Mouse (Mus musculus) ZHBTc4 (cell line): Measurements from ENCODE around the gene Ercc6.

ENCODE experiments used
- DNase-seq: peaks from one replicate; pipeline ENCODE4 v3.0.0-alpha.2; 2011; ENCODE audit warnings: low read depth, low spot score

The Ercc6 gene

DNA sequence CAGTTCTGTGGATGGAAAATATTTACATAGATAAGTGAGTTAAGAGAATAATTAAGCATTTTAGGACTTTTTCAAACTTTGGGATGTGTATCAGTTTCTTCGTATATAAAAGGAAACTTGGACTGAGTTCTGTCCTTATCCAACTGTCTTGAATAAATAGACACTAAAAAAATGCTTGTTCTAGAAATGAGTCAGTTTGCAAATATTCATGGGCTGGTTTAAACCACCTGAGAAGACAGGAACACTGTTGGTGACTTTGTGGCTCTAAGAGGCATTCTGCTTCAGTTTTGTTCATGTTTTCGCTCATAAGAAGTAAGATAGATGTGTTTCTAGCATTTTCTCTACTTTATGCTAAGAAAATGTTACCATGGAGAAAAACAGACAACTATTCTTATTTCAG, 5.2 kb downstream of the Ercc6 start:
- DNase-seq = no peak

DNA sequence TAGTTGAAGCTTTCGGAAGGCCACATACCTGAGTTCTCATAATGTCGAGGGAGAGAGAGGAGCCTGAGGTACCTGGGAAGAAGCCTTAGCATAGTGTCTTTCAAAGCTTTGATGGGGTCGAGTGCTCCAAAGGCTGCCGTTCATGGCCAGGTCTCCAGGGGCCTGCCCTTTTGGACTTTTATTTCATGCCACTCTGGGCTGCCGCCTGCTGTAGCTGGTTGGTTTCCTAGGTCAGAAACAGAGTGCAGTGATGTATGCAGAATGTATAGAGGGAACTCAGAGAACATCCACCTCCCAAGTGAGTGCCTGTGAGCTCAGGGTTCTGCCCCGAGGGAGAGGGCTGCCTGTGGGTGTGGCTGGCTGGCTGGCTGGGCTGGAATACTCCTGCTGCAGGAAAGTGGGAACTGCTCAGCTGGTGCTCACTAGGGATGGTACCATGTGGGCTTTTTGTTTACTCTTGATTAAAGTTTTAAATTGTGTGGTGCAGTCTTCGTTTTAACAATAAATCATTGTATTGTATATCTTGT, 7.1 kb downstream of the Ercc6 start:
- DNase-seq = peak; percentile 35

DNA sequence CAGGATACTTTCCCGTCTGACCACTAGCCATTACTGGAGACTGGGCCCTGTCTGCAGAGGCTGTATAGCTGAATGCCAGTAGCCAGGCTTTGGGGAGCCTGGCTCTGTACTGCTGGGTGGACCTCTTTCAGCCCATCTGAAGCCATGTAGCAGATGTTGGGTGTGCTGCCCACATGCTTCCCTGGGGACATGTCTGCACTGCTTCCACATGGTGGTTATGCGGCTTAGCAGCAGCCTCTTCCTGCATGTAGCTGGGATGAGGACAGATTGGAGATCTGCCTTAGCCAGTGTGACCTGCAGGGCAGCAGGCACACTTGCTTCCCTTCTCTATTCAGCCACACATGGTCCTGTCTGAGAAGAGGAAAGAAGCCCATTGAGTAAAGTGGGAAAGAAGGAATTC, 9.0 kb downstream of the Ercc6 start:
- DNase-seq = no peak

DNA sequence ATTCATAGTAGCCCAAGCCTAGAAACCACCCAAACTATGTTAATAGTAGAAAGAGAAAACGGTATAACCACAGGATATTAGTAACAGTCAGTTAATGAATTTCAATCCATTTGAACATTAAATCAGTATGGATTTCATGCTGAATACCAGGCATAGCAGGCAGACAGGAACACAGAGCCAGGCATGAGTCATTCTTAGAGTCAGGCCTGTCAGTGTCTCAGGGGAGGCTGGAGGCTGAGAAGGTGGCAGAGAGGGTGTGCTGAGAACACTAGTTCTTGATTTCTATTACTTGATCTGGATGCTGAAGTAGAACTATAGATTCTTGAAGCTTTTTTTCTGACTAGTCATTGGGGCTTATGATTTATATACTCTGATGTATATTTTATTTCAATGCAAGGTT, 10.8 kb downstream of the Ercc6 start:
- DNase-seq = no peak

DNA sequence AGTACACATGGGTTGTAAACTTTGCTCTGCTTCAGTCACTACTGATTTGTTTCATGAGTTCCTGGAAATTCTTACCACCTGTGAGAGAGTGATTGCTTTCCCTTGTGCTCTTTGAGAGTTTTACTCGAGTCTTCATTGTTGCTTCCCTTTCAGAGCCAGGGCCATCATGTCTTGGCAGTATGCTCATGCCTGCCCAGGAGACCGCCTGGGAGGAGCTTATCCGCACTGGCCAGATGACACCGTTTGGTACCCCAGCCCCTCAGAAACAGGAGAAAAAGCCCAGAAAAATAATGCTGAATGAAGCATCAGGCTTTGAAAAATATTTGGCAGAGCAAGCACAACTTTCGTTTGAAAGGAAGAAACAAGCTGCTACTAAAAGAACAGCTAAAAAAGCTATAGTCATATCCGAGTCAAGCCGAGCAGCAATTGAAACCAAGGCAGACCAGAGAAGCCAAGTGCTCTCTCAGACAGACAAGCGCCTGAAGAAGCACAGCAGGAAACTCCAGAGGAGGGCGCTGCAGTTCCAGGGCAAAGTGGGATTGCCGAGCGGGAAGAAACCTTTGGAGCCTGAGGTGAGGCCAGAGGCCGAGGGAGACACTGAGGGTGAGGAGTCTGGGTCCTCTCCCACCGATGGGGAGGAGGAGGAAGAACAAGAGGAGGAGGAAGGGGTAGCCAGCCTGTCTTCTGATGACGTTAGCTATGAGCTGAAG, 12.8 kb downstream of the Ercc6 start:
- peak; percentile 36 for DNase-seq

DNA sequence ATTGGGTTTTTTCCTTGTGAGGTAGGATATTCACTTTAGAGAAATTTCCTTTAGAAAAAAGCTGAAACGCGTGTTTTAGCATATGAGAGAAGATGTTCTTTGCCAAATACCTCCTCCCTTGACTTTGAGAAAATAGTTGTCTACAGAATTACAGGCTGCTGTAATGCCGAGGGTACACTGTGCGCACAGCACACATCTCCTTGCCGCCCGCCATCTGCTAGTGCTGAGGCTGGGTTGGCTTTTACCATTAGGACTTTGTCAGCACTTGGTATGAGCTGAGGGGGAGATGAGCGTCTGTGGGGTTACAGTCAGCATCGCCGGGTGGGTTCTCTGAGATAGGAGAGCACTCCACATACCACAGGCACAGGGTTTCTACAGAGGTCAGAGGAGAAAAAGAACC, 13.9 kb downstream of the Ercc6 start:
- DNase-seq = no peak

DNA sequence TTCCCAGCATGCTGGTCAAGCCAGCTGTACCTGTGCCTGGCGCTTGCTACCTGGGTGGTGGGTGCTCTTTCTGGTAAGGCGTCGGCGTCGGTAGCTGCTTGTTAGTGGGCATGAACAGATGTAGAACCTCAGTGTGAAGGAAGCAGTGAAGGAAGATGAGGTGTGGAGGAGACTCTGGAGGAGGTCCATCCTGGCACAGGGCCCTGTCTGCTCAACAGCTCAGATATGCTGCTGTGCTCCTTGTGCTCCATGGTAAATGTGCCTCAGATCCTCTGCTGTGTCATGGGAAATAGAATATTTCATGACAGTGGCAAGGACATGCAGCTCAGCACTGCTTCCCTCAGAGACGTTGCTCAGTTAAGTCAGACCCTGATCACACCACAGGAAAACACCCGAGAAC, 15.7 kb downstream of the Ercc6 start:
- no peak for DNase-seq

DNA sequence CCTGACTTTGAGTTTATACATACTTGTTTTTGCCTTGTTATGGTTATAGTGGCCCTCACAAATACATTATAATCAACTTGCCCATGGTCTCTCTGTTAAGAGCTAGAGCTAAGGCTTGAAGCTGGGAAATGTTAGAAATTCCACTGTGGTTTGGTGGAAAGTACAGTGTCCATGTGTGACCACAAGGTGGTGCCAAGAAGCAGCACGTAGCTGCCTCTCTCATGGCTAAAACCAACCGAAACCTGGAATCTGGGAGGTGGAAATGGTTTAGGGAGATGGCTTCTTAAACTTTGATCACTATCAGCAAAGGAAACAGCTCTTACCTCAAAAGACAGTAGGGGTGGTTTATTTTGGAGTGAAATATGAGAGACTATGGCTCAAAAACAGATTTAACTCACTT, 17.6 kb downstream of the Ercc6 start:
- DNase-seq = peak; percentile 73

DNA sequence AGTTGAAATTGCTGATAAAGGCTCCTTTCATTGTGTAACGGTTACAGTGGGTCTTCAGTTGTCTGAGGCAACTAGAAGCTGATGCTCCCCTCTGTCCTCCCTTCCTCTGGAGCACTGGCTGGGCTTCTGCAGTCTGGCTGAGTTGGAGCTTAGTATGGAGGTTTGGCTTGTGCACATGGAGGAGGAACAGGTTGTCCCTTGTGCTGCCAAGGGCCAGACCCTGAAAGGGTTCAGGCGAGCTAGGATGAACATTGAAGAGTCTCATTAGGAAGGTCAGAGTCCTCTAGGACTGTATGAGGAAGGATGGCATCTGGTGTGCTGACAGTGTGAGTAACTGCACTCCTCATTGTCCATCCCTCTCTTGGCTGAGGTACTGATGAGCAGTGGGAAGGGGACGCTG, 18.1 kb downstream of the Ercc6 start:
- no peak for DNase-seq

DNA sequence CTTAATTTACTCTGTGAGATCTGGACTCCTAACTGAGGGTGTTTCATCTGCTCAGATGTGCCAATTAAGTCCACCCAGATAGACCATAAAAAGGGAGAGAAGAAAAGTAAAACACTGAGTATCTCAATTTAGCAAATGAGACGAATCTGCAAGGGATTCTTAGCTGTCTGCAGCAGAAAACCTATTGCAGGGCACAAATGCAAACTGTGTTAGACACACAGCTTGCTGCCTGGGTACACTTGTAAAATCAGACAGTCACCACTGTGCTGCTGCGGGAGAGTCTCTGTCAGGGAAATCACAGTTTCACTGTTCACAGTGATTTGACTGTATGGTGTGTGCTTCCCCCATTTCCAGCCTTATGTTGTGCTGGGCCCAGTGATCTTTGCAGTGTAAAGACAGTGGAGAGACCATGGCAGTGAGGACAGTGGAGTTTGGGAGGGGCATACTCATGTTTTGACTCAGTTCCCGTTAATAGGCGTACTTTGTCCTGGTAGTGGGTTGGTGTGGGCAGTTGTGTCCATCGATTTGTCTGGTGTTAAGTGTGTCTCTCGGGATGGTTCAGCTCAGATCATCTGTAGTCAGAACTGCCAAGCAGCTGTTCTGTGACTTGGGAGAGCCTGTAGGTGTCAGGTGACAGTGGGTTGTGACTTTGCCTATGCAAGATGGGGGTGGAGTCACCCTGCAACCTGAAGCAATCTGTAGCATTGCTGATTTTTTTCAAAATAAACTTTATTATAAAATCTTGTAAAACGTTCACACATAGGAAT, 19.2 kb downstream of the Ercc6 start:
- no peak for DNase-seq

DNA sequence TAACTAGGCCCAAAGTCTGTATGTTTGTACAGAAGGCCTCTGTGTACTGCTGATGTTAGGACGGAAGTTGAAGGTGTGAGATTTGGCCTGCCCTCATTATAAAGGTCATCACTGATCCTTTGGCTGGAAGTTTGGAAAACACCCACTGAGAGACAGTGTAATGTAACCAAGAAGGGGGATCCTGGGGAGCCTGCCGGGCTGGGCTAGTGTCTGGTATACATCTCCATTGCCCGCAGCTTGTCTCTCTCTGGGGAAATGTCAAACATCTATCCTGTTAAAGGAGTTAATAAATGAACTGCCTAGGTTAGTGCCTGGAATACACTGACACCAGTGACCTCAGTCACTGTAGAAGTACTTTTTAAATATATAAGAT, 19.8 kb downstream of the Ercc6 start:
- no peak for DNase-seq

DNA sequence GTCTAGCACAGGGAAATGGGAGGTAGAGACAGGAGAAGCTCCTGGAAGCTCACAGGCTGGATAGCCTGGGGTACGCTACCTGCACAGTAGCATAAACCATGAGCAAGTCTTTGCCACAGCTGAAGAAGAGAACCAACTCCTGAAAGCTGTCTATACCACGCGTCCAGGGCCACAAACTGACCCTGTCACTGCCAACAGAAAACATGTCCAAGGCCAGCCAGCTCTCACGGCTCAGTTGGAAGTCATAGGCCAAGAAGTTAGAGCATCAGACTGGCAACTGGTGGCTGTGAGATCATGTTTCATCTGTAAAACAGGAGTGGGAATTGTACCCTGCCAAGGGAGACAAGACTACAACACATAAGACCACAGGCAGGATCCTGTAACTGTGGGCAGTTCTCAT, 20.3 kb downstream of the Ercc6 start:
- no peak for DNase-seq

DNA sequence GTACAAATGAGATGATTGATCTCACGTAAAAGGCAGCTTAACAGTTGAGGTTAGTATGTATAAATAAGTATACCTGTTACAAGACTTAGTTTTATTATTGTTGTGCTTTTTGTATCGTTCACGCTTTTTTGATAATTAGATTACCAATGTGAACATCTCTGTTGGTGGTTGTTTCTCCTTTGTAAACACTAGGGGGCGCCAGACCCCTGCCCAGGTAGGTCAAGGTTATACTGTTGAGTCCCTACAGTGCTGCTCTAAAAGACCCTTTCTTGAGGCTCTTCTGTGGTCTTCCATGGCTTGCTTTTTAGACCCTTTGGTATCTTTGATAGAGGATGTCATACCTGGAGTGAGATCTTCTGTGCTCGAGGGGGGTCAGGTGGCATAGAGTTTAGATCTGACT, 20.8 kb downstream of the Ercc6 start:
- DNase-seq = peak; percentile 55

DNA sequence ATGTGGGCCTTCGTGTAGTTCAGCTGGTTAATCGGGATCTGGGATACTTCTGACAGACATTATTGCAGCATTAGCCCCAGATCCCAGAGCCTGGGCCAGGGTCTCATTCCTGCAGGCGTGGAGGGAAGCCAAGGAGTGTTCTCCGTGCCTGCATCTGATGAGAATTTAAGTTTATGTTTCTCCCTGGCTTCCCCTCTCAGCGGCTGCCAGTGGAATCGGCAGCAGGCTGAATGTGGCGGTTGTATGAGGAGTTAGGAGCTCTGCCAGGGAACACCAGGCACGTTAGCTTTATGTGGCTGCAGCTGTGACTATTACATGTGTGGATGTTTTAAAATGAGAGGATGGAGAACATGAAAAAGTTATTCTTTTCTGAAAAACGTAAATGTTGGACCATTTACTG, 23.4 kb downstream of the Ercc6 start:
- DNase-seq = no peak

DNA sequence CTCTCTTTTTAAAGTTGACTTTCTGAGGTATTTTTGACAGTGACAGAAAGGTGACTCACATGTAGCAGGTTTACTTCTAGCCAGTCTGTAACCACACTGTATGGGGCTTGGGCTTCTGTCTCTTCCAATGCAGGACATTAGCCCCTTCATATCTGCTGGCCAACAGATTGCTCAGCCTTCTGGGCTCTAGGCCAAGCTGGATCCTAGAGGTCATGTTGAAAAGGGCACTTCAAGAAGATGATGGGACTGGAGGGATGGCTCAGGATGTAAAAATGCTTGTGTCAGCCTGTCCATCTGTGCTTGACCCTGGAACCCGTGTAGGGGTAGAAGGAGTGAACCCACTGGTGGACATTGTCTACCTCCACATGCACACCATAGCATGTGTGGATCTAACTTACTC, 24.8 kb downstream of the Ercc6 start:
- DNase-seq = no peak

DNA sequence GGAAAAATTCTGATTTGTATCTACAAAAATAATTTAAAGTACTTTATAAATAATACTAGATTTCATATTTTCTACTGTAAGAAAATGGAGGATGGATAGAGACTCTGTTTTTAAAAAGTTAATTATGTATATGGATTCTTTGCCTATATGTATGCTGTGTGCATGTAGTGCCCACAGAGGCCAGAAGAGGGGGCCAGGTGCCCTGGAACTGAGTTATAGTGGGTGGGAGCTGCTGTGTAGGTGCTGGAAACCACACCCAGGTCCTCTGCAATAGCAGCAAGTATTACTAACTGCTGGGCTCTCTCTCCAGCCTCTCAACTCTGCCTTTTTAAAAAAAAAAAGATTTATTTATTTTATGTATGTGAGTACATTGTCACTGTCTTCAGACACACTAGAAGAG, 29.8 kb downstream of the Ercc6 start:
- DNase-seq = peak; percentile 53

DNA sequence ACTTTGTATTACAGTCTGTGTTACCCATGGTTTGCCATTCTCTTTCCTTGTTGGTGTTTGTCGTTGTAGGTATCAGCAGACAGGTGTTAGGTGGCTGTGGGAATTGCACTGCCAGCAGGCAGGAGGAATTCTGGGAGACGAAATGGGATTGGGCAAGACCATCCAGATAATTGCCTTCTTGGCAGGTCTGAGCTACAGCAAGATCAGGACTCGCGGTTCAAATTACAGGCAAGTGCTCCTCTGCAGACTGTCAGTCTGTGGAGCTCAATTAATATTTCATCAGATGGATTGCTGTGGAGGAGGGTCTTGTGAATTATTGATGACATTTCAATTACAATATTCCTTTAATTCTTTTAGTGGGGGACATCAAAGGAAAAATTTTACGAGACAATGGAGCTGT, 33.4 kb downstream of the Ercc6 start:
- no peak for DNase-seq

DNA sequence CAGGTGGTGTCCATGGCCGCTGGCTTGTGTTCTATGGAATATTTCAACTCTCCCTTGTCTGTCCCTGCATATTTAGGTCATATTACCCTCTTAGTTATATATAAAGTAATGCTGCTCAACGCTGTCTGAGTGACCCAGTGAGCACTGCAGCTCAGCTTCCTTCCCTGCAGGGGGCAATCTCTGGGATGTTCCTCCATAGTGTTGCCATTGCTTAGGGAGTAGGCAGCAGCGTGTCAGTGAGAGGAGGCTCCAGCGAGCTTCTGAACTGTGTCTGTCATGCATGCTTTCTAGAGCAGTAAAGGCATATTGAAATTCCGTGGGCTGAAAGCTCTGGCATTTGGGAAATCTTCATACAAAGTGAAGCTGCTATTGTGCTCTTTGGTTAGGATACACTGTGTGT, 38.5 kb downstream of the Ercc6 start:
- DNase-seq = no peak

DNA sequence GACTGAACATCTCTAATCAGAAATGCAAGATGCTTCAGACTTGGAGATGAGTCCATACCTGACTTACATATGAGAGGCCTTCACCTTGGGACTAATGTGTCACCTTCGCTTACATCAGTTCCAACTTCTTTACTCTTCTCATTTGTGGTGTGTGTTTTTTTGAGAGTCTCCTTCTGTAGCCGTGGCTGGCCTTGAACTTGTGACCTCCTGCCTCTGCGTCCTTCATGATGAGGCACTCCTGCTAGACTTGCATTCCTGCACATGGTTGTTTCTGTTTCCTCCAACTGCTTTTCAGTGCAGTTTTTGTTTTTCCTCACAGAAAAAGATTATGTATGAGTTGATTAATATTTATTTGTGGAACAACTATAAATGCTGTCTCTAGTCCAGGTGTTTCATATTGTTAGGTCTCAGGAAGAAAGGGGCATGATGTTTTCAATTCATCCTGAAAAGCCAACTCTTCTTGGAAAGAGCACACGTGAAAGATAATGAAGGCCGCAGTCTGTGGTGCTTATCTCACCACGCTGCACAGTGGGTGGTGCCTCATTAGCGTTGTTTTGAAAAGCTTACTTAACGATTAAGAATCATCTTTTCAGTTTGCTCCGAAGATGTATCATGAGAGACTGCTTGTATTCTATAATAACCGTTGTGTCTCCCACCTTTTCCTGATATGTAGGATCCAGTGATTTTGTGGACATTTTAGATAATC, 40.0 kb downstream of the Ercc6 start:
- no peak for DNase-seq

DNA sequence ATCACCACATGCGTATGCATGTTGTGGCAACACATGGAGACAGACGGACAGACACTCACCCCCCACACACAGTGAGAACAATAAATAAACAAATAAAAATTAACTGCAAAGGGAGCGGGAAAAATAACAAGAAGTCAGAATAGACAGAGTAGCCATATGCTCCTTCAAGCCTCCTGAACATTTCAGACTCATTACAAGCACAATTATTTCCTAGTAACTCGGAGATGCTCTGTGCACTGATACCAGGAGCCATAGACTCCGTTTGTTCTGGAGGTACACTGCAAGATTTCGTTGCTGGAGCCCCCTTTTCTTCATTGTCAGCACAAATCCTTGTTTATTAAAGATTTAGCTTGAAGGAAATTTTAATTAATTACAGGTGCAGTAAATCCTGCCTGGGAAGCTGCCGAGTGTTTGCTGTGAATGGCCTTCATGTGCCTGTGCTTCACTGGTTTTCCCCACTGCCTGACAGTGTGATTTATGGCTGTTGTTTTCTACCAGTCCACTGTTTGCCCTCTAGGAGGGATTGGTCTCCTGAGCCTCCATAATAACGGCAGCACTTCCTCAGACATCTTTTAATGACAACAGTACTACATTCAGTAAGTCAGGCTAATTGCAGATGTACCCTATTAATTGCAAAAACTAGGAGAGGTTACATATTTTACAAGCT, 41.7 kb downstream of the Ercc6 start:
- DNase-seq = no peak

DNA sequence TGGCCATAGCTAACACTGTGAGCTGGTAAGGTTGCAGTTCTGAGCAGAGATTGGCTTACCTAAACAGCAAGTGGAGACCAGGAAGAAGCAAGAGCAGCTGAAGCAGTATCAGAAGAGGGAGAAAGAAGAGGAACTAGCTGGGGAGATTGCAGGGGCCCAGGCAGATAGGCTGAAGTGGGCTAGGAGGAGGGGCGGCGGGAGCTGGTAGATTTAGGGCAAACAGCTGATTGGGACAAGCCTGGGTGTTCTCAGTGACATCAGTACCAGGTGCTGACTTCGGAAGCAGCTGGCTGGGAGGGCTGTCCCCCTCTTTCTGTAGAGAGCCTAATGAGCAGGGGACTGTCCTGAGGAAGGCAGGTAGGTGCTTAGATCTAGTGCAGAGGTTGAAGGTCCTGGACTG, 48.1 kb downstream of the Ercc6 start:
- no peak for DNase-seq

DNA sequence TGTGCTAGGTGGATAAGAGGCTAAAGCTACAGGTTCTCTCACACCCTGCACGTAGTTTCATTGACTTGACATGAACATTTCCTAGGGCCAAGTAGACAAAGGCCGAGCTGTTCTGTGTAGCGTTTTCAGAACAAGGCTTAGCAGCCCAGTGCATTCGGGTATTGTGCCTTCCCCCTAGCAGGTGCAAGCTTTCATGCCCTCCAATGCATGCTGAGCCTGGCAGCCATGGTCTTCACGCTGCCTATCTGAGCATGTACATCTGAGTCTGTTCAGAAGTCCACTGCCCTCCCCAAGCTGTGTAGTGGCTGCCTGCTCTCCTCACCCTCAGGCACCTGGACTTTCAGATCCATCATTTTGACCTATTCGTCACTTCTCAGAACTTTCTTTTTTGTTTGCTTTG, 50.3 kb downstream of the Ercc6 start:
- DNase-seq = no peak
